Mouse (Mus musculus): Measurements from ENCODE around the gene Gse1.

The Gse1 gene

DNA sequence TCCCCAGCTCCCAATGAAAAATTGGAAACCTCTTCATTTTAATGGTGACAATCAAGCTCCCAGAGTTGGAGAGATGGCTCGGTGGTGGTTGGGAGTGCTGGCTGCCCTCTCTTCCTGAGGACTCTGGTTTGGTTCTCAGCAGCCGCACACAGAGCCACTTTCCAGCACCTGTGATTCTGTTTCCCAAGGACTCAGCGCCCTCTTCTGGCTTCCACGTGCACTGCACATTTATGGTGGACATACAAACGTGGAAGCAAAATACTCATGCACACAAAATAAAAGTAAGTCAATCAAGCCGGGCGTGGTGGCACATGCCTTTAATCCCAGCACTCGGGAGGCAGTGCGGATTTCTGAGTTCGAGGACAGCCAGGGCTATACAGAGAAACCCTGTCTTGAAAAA lies 16.3 kb downstream of the Gse1 start:
- DNase-seq = no peak

DNA sequence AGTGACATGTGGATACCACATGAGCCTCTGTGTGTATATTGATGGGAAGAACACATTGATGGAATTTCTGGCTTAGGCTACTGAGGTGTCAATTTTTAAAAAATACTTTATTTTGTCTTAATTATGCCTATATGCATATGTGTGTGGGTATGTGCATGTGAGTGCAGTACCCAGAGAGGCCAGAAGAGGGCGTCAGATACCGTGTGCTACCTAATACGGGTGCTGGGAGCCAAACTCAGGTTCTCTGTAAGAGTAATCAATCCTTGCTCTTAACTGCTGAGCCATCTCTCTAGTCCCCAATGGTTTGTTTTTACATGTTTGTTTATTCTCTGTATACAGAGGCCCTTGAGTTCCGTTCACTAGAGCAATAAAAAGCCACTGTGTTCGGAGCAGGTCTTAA lies 19.4 kb downstream of the Gse1 start:
- no peak for DNase-seq

DNA sequence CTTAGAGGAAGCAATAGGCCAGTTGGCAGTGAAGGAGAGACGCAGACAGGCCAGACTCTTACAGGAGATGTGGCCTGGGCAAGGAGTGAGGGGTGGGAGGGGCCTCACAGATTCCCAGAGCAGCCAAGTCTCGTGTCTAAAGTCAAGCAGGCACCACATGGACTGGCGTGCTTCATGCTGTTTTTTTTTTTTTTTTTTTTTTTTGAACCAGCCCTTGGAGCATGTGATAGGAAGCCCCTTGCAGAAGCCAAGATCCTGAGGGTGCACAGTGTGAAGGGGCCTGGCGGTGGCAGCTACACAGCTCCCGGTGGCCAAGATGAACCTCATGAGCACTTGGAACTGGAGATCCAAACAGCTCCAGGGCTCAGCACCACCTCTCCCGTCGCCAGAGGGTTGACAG lies 19.8 kb downstream of the Gse1 start:
- DNase-seq = no peak

DNA sequence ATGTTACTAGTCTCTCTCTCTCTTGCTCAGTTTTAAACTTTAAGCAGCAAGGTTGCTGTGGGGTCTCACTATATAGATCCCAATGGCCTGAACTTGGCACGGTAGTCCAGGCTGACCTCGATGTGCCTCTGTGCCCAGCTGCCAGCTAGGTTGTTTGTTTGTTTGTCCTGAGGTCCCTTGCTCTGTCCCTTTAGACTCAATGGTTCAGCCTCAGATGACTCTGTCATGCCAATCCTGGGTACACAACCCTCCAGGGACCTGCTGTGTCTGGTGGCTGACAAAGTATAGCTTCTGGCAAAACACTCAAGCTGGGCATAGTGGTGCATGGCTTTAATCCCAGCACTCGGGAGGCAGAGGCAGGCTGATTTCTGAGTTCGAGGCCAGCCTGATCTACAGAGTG lies 20.2 kb downstream of the Gse1 start:
- DNase-seq = no peak

DNA sequence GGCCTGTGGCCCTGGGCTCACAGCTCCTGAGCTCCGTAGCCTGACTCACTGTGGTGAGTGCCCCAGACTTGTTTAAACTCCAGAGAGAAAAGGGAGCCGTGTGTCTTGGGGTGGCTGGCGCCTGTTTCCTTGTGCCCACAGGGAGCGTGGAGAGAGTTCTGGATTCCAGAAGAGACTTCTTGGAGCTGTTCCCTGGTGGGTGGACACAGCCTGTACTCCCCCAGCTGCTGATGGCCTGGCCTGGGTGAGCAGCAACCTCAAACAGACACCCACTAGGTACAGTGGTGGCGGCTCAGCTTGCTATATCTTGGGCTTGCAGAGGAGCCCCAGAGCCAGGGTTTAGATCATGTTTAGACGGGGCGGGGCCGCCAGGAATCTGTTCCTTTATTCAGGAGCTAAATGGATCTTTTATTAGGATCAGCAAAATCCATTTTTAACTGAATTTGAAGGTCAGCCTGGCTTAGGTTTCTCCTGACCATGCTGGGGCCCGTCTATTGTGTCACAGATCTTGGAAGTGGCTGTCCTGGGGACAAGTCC lies 21.6 kb downstream of the Gse1 start:
- DNase-seq = no peak

DNA sequence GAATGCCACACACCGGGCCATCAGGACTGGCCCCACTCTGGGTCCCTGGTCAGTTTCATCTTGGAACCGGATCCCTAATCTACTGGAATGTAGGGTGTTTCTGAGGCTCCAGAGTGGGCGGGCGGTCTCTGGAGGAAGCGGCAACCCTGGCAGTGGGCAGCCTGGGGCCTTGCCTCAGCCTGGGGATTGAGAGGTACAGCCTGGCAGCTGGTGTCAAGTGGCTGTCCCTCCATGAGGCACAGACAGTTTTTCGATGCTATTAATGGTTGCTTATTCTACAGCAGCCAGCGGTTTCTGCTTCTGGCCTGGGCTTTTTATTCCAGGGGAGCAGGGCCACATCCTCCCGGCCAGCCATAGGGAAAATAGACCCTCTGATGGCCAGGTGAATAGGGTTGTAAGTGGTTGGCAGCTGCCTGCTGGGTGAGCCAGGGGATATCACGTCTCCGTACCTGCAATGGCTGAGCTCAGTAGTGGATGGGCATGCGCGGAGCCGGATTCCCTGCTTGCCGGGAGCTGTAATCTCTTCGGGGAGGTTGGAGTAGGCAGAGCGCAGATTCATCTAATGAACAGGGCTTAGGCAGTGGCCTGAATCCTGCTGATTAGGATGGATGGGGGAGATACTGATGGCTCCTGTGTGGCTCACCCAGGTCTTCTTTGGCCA lies 22.6 kb downstream of the Gse1 start:
- no peak for DNase-seq

DNA sequence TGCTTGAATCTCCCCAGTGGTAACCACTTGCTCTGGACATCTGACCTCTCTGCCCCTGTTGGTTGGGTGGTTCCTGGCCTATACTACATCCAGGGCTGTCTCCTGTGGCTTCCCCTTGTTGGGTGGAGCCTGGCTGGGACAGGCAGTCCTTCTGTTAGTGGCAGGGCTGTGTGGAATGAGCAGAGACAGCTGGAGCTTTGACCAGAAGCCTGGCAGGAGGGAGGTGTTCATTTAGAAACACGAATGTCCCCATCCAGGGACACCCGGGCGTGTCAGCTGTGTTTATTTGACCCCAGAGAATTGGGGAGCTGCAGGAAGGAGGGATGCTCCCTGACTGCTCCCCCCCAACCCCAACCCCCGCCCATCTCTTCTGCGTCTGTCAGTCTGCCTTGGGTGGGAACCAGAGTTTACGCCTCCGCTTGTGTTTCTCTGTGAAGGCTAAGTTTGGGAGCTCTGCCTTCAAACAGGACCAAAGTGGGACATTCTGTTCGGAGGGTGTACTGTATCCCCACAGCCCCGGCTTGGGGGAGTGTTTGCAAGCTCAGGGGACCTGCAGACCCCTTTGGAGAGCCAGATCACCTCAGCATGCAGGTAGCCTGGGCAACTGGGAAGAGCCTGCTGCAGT lies 23.3 kb downstream of the Gse1 start:
- no peak for DNase-seq

DNA sequence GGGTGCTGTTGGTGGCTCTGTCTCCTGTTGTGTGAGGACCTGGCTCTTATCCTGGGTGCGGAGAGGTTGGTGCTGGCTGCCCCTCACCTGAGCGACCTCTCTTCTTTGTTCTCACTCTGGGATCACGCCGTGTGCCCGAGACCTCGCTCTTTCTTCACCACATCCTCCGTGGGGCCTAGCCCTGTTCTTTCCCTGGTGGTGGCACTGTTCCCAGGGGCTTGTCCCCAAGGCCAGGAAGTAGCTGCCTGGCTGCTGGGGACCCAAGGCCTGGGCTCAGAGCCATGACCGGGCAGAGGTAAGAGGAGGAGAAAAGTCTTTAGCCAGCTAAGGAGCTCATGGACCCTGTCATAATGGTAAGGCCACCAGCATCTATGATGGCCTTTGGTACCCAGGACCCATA lies 25.4 kb downstream of the Gse1 start:
- no peak for DNase-seq

DNA sequence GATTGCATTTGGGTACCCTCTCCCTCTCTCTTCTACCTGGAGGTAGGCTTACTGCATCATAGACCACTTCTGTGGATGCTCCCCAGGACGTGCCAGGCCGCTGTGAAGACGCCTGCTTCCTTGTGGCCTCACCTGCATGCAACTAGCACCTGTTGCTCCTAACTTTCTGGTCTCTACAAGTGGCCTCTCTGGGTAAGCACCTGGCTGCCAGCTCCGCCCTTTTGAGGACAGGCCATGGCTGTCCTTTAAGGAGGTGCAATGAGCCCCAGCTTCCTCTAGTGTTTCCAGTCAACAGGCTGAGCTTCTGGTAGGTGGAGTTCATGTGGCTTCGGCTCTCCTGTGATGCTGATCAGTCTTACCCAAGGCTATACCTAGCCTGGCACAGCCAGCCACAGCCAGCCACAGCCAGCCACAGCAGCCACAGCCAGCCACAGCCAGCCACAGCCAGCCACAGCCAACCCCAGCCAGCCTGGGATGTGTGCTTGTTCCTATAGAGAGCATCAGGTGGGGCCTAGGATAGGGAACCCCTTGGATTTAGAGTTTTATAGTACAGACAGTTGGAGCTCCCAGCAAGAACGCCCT lies 27.2 kb downstream of the Gse1 start:
- DNase-seq = no peak

DNA sequence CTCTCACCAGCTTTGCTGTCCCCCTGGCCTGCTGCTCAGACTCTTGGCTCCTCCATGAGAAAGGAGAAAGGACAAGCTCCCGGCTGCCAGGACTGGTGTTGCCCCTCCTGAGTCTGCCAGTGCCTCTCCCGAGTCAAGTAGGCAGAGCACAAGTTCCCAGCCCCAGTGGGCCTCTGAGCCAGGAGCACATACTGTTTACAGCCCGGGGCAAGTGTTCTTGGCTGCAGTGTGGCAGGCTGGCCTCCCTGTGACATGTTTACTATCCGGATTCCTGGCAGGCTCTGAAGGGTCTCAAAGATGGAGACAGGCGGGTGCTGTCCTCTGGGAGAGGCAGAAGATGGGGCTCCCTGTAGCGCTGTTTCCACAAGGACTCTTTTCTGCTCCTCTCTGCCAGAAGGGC lies 28.7 kb downstream of the Gse1 start:
- no peak for DNase-seq

DNA sequence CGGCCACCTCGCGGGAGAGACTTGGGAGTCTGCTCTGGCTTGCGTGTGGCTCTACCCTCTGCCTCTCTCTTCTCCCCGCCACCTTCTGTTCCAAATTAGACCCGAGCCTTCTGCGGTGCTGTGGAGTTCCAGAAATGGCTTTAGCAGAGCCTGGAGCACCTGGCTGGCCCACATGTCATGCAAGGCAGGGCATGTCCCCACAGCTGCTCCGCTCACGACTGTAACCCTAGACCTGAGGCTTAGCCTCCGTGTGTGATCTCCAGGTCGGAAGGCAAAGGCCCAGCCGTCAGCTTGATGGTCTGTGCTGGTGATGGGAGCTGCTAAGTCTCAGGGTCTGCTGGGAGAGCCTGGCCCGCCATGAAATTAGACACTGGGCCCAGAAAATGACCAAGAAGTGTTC lies 30.9 kb downstream of the Gse1 start:
- DNase-seq = no peak

DNA sequence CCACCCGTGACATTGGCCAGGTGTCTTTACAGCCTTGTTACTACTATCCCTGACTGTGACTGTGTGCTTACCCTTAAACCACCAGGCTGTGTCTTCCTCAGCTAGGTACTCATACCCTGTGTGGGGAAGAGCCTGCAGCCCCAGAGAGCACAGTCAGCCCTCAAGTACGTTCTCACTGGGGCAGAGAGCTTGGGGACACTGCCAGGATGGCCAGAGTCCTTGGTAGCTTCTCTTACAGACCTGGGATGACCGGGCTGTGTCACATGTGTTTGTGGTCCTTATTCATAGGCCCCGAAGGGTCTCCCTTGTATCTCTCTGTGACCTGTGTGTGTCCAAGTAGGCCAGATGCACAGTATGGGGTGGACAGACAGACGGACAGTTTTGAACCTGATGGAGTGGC lies 32.4 kb downstream of the Gse1 start:
- DNase-seq = no peak

DNA sequence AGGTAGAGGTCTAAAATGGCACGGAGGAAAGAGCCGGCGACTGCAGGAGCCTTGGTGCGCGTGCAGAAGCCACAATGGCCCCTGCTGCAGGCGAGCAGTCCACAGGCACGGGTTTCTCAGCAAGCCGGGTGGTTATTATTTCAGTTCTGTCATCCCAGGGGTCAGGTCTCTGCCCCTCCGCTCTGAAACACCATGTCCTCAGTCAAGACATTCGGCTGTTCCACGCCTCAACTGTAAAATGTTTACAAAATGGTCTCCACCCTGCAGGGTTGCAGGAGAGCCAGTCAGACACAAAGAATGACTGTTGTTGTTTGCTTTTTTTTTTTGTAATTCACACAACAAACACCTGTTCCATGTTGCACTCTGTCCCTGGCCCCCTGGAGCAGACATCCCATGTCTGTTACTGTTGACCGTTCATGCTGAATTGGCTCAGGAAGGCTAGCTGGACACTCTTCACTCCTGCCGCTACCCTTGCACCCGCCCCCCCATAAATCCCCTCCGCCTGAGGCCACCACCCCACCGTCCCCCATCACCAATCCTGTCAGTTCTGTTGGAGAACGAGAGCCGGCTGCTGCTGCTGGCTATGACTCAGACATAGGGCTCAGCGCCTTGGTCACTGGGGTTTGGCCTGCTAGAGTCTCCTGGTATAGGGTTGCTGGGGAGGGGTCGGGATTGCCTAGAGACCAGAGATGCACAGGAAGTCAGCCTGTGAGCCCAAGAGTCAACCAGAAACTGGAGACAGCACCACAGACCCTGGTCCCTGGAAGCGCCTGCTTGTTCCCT lies 33.3 kb downstream of the Gse1 start:
- no peak for DNase-seq

DNA sequence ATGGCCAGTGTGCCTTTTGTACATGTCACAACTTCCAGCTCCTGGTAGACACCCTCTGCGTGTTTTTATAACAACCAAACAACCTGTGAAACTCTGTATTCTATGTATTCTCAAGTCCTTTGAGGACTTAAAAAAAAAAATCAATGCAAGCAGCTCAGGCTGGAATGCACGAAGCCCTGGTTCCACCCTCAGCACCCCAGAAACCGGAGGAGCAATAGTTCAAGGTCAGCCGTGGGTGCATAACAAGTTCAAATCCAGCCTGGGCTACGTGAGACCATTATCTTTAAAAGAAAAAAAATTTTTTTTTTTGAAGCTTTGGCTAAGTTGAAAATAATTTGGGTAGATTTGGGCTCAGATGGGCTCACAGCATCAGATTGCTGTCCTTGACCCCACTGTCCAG lies 35.6 kb downstream of the Gse1 start:
- no peak for DNase-seq

DNA sequence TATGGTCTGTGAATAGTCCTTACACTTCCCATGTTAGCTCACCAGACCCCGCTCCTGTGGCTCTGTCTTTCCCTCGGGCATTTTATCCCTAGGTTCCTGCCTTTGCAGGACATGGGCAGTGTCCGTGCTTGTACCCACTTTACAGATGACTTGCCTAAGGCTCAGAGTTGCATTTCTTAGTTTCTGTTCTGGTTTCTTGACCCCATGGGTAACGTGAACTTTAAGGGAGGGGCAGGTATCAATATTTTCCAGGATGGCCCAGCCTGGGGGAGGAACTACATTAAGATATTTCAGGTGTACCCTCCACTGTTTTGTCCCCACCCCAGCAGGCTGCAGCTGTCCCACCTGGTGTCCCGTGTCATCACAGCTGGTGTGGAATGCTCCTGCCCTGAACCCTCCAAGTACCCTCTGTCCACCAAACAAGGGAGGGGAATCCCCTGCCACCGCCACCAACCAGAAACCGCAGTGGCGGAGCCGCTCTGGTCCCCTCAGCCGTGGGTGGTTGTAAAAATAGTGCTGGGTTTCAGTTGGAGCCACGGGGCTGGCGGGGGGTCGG lies 36.2 kb downstream of the Gse1 start:
- no peak for DNase-seq

DNA sequence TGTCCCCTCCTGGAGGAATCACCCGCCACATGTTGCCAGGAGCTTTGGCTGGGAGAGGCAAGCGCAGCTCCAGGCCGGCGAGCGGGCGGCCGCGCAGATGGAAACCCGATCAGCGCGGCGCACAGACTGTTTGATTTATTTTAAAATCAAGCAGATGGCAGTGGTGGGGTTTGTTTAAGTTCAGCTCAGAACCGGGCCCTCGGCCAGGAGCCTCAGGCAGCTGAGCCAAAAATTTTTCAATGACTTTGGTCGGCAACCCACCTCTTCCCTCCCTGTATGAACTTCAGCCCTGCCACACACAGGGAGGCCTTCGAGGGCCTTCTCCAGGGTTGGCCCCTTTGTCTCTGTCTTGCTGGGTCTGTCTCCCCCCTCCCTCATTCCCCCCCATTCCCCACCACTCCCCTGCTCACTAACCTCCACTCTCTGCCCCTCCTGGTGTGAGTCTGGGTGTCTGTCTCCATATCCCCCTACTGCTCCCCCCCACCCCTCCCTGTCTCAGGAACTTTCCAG lies 36.7 kb downstream of the Gse1 start:
- DNase-seq = peak; percentile 67

DNA sequence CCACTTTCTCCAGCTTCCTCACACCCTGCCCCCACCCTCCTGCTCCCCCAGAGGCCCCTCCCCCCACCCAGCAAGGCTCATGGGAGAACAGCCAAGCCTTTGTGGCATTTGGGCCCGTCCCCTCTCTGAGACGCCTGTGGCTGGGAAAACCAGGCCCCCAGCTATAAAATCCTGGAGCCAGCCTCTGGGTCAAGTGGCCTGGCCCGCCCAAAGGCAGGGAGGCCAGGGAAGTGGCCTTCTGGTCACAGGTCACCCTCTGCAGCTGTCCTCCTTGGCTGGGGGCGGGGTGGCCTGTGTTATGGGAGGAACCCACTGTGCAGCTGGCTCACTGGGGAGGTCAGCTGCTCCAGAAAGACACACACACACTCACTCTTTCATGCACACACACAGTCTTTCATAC lies 37.2 kb downstream of the Gse1 start:
- DNase-seq = peak; percentile 75

DNA sequence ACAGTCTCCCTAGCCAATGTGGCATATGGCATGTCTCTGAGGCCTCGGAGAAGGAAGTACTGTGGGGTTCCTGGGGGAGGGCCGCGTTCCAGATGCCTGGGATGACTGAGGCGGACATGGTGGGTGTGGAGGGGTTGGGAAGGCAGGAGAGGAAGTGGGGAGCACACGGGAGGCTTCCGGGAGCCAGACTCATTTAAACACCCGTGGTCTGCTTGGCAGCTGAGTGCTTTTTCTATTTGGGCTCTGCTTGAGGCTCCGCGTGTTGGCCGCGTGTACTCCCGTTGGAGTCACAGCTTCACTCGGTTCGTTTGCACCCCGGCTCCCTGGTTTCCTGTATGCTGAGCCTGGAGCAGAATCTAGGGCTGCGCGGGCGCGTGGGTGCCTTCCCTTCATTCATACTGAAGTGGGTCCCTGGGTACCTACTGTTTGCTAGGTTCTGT lies 40.3 kb downstream of the Gse1 start:
- DNase-seq = no peak

DNA sequence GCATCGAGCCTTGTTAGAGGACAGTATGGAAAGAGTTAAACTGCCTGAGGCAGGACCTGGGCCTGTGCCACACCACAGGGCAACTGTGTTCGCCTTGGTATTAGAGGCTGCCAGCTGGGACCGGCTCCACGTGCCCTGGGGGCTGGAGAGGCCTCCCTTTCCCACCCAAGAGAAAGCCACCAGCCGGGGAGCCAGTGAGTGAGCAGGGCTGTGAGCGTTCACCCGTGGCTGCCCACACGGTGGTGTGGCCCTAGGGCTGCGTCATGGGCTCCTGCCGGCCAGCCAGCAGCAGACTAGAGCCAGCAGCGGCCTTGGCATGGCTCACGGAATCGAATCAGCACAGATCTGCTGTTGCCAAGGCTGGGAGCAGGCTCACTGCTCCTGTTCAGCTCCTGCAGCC lies 42.2 kb downstream of the Gse1 start:
- DNase-seq = no peak

DNA sequence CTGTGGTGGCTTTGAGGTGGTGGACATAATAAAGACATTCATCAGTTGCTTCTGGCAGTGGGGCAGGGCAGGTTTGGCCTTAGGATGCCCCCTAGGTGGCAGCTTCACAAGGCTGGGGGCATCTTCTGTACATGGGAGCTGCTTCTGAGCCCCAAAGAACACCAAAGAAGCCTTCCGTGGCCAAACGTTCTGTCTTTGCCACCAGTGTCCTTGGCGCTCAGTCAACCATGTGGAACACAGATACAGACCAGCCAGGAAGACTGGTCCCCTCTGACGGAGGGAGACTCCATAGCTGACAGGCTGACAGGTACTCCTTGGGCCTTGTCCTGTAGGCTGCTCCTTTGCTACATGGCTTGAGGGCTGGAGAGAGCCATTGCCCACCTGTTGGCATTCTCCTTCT lies 45.2 kb downstream of the Gse1 start:
- no peak for DNase-seq

DNA sequence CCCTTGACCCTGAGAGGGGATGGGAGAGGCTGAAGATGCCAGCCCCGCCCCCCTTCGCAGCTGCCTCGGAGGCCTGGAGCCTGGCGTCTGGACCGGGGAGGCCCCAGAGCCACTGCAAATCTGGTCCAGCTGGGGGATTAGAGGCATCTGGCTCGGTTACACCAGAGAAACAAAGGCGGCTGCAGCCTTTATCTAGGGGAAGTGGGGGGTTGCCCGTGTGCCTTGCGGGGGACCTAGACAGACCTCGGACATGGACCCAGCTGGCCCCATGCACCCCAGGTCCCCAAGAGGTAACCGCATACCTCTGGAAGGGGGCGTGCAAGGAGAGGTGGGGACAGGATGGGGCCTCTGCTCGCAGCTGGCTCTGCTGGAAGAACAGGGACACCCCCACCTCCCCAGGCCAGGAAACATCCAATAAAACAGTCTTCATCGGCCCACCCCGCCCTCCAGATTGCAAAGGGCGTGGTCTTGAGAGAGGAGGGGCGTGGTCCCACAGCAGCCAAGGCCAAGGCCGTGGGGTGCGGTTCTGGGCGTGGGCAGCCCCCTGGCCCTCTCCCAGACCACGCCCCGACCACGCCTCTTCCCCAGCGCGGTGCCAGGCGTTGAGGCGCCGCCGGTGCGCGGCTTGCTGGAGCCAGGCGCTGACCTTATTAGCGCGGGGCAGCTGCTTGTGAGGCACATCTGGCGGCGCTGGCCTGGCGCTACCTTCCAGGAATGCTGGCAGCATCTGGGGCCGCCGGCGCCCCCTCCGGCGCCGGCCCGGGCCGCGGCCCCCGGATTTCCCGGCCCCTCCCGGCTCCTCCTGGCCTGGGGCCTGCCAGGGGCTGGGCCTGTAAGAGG lies 48.0 kb downstream of the Gse1 start:
- DNase-seq = peak; percentile 92

DNA sequence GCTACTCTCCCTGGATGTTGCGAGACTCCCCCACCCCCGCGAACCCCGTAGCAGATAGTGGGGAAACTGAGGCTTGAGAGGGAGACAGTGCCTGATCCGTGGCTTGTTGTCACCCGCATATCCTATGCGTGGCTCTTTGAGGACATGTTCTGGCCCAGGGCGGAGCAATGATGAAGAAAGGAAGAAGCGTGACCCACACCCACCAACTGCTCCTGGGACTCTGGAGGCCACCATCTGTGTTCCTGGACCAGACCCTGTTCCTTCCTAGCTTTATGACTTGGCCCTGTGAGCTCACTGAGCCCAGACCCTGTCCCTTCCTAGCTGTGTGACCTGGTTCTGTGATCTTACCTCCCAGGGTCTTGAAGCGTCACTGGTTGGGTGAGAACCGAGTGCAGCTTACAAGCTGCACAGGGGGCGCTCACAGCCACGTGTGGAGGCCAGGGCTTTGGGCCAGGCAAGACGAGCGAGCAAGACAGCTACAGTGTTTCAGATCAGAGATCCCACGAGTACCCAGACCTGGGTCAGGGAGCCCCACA lies 48.7 kb downstream of the Gse1 start:
- DNase-seq = no peak

All from kidney, adult 11 months (tissue).